Mouse (Mus musculus) forebrain, embryonic 11.5 days (tissue): ENCODE data around the gene Parp11. TPM values are rescaled to one million over a fixed set of nuclear protein-coding genes. Genes with fewer than 3 reads are reported as not detected.
"Not testable (repeated sequence)": the region's sequence is repeated elsewhere in the genome, so short reads cannot be mapped to it uniquely, and the experiment has no call there.

ENCODE experiments used
- ATAC-seq: fragments of 200-750 bp; cut with Nextera tagmentation; replicated peaks from 2 replicates; pipeline ENCODE4 v1.8.0; 2017; ENCODE audit warnings: moderate TSS enrichment; ENCODE audit not compliant: low FRiP score
- DNase-seq: peaks from one replicate; pipeline ENCODE4 v3.0.0-alpha.2; 2017; ENCODE audit warnings: low spot score
- H3K27ac ChIP-seq: fragments of 300-500 bp; sonication (generic); 2 replicates; pipeline ENCODE4 v1.5.1; 2014; ENCODE audit warnings: low read depth, low read length
- H3K27me3 ChIP-seq: fragments of 300-500 bp; sonication (generic); 2 replicates; pipeline ENCODE4 v1.6.1; 2014; ENCODE audit warnings: mild to moderate bottlenecking, low read length, mixed read lengths; ENCODE audit not compliant: control insufficient read depth, insufficient read depth
- H3K36me3 ChIP-seq: fragments of 300-500 bp; sonication (generic); 2 replicates; pipeline ENCODE4 v1.6.1; 2014; ENCODE audit warnings: mild to moderate bottlenecking, low read length, moderate library complexity, mixed read lengths; ENCODE audit not compliant: control insufficient read depth, insufficient read depth
- H3K4me1 ChIP-seq: fragments of 300-500 bp; sonication (generic); replicated peaks from 2 replicates; pipeline ENCODE4 v1.6.1; 2014; ENCODE audit warnings: low read length, mixed read lengths; ENCODE audit not compliant: control insufficient read depth, insufficient read depth
- H3K4me2 ChIP-seq: fragments of 300-500 bp; sonication (generic); 2 replicates; pipeline ENCODE4 v1.6.1; 2014; ENCODE audit warnings: low read depth, mild to moderate bottlenecking, low read length, moderate library complexity, mixed read lengths; ENCODE audit not compliant: severe bottlenecking
- H3K4me3 ChIP-seq: fragments of 300-500 bp; sonication (generic); 2 replicates; pipeline ENCODE4 v1.5.1; 2014; ENCODE audit warnings: low read depth, low read length
- H3K9ac ChIP-seq: fragments of 300-500 bp; sonication (generic); 2 replicates; pipeline ENCODE4 v1.6.1; 2014; ENCODE audit warnings: low read length
- H3K9me3 ChIP-seq: fragments of 300-500 bp; sonication (generic); 2 replicates; pipeline ENCODE4 v1.6.1; 2016; ENCODE audit warnings: low read length, mixed read lengths; ENCODE audit not compliant: control insufficient read depth
- WGBS: fragments of 180-500 bp; shearing (Covaris S2); extraction: QIAGEN DNeasy Blood & Tissue Kit; methylation state at CpG from one replicate; pipeline ENCODE4 v1.1.7; 2014; 5-methylcytosine and 5-hydroxymethylcytosine counted together
- polyA plus RNA-seq: library from polyadenylated mRNA; unstranded; fragments of >200 nt; fragmentation: Nextera tagmentation; extraction: Ambion mirVana; gene quantifications from 2 replicates; pipeline ENCODE4 v1.2.1, GENCODE M21; 2014

The Parp11 gene
- polyA plus RNA-seq, 1 experiment from 2014 or later, result 59.2 TPM

DNA sequence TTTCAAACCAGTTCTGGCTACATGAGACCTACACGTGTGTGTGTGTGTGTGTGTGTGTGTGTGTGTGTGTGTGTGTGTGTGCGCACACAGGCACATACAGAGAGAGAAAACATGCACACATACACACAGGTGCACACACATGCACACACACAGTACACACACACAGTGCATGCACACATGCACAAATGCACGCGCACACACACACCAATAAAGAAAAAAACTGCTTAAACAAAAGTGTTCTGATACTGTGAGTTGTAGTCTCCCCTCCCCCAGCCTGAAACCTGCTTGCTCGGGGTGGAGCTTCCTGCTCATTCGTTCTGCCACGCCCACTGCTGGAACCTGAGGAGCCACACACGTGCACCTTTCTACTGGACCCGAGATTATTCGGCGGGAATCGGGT is 67.1 kb downstream of the Parp11 start:
- not testable (repeated sequence) for H3K27me3 ChIP-seq, H3K4me1 ChIP-seq, H3K36me3 ChIP-seq, DNase-seq, H3K4me3 ChIP-seq, H3K27ac ChIP-seq, H3K4me2 ChIP-seq, ATAC-seq, H3K9me3 ChIP-seq, H3K9ac ChIP-seq
- 86% methylated on average over 5 of the region's 12 CpGs for WGBS

DNA sequence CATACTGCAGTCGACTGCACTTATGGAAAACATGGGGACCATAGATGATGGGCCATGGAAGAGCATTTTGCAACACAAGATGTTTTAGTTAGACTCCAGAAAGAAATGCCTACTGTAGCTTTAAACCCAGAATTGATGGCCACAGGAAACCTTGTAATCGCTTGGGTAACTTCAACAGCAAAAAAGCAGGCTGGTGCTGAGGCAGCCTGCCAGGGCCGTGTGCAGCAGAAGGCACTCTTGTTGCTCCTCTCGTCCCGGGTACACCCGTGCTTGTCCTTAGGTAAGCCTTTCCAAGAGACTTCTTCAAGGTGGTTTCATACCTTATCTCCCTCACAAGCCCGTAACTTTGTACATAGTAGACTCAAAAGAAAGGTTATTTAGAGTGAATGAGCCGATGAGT is 74.5 kb downstream of the Parp11 start:
- ATAC-seq, result no peak
- no peaks in the 10 kb centered on the region; the same call in 1 of the 2 replicates for H3K27me3 ChIP-seq
- H3K4me3 ChIP-seq, result no peak overlapping the region
- no peak overlapping the region for H3K27ac ChIP-seq
- no peaks in the 10 kb centered on the region for H3K36me3 ChIP-seq
- no peaks in the 10 kb centered on the region for H3K9me3 ChIP-seq
- no peak for DNase-seq
- 81% methylated on average over 8 of the region's 8 CpGs for WGBS
- no peak overlapping the region for H3K4me2 ChIP-seq
- no peak overlapping the region for H3K9ac ChIP-seq
- H3K4me1 ChIP-seq, result no peaks in the 10 kb centered on the region

DNA sequence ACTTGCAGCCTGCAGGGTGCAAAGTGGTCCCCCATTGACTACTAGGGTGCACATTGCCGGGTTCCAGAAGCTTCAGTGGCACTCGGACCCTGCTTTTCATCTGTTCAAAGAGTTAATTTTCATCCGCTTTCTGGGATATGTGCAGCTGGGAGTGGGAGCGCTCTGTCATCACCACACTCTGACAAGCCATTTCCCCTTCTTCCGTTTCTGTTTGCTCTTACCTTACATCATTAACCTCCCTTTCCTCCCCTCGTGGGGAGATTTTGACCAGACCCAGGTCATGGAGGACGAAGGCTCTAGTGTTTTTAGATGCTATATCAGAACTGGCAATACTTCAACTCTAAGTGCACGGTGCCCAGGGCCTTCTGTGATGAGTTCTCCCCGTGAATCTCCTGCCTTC is 75.7 kb downstream of the Parp11 start:
- DNase-seq, result no peak
- no peaks in the 10 kb centered on the region for H3K9me3 ChIP-seq
- H3K36me3 ChIP-seq, result no peaks in the 10 kb centered on the region
- 82% methylated on average over 9 of the region's 9 CpGs for WGBS
- no peaks in the 10 kb centered on the region for H3K4me1 ChIP-seq
- no peak overlapping the region for H3K4me2 ChIP-seq
- ATAC-seq, result no peak
- no peak overlapping the region for H3K9ac ChIP-seq
- no peak overlapping the region for H3K27ac ChIP-seq
- H3K4me3 ChIP-seq, result no peak overlapping the region
- H3K27me3 ChIP-seq, result no peaks in the 10 kb centered on the region; the same call in 1 of the 2 replicates

DNA sequence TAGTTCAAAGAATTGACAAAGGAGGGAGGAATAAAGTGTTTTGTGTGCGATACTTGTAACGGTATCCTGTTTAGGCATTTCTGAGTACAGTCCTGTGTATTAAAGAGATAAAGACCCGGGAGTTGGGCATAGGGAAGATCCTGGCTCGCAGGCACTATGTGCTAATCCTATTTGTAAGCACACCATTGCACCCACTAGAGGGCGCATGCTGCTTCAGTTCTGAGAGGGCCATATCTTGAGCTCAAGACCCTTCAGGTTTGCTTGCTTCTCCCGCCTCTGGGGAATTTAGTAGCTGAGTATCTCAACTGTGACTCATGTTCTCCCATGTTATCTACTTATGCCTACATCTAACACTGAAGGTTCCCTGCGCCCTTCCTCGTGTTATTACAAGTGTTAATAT is 77.8 kb downstream of the Parp11 start:
- WGBS, result 37% methylated on average over 8 of the region's 8 CpGs
- Histone ChIP-seq H3K9ac (no peak overlapping the region), H3K4me2 (no peak overlapping the region), H3K27ac (no peak overlapping the region), H3K36me3 (no peaks in the 10 kb centered on the region), H3K4me3 (no peak overlapping the region), H3K27me3 (no peaks in the 10 kb centered on the region; the same call in 1 of the 2 replicates), H3K4me1 (no peaks in the 10 kb centered on the region), H3K9me3 (no peaks in the 10 kb centered on the region)
- peak; percentile 83 for DNase-seq
- ATAC-seq, result no peak

DNA sequence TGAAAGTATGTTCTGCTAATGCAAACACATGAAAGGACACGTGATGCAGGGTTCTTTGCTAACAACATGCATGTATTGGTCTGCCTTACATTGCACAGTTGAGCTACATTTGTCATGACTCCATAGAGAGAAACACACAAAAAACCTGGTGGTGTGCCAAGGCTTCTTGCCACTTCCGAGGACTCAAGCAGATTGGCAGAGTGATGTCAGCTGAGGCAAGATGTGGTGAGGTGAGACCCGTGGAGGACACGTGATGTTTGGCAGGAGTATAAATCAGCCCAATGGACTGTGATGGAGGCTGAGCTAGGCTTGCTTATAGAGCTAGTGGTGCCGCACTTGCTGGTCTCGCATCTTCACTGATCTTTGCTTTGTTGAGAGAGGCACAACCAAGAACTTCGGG is 82.0 kb downstream of the Parp11 start:
- Histone ChIP-seq H3K36me3 (no peaks in the 10 kb centered on the region), H3K27ac (no peak overlapping the region), H3K4me3 (no peak overlapping the region), H3K4me2 (no peak overlapping the region), H3K27me3 (no peaks in the 10 kb centered on the region), H3K4me1 (no peaks in the 10 kb centered on the region), H3K9ac (no peak overlapping the region), H3K9me3 (no peaks in the 10 kb centered on the region)
- 85% methylated on average over 7 of the region's 7 CpGs for WGBS
- DNase-seq (no peak), ATAC-seq (no peak)

DNA sequence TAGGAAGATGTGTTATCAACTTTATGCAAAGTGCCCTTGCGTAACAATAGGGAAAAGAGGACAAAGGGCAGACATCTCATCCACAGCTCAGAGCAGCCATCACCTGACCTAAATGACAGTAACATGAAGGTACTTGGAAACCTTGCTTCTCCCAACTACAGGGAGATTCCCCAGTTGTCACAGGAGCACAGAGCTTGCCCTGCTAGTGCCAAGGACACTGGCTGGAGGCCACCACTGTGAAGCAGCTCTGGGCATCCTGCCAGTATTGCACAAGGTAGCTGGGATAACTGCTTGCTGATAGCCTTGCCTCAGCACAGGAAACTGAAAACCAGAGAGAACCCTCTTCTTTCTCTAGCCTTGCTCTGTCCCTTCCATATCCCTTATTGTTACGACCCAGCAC is 82.8 kb downstream of the Parp11 start:
- Histone ChIP-seq H3K9ac (no peak overlapping the region), H3K9me3 (no peaks in the 10 kb centered on the region), H3K4me1 (no peaks in the 10 kb centered on the region), H3K4me3 (no peak overlapping the region), H3K36me3 (no peaks in the 10 kb centered on the region), H3K27ac (no peak overlapping the region), H3K4me2 (no peak overlapping the region), H3K27me3 (no peaks in the 10 kb centered on the region)
- 88% methylated on average over 2 of the region's 2 CpGs for WGBS
- DNase-seq (no peak), ATAC-seq (no peak)

DNA sequence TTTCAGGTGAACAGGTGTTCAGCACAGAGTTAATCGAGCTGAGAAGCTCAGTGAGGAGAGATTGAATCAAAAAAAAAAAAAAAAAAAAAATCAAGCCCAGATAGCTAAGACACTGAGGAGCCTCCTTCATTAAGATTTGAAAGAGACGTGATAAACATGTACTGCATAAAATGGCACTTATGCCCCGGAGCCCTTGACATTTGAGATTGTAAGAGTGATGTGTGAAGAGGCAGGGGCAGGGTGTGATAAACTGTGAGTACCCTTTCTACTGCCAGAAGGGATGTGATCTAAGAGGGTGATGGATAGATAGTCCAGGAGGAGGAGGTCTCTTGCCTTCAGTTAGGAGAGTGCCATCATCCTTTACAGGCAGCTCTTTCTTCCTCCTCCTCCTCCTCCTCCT is 83.6 kb downstream of the Parp11 start:
- H3K4me1 ChIP-seq, result no peaks in the 10 kb centered on the region
- no peaks in the 10 kb centered on the region for H3K9me3 ChIP-seq
- DNase-seq (no peak), ATAC-seq (no peak)
- H3K36me3 ChIP-seq, result no peaks in the 10 kb centered on the region
- H3K9ac ChIP-seq, result no peak overlapping the region
- 80% methylated on average over 3 of the region's 3 CpGs for WGBS
- H3K27me3 ChIP-seq, result no peaks in the 10 kb centered on the region
- no peak overlapping the region for H3K4me3 ChIP-seq
- no peak overlapping the region for H3K4me2 ChIP-seq
- no peak overlapping the region for H3K27ac ChIP-seq

DNA sequence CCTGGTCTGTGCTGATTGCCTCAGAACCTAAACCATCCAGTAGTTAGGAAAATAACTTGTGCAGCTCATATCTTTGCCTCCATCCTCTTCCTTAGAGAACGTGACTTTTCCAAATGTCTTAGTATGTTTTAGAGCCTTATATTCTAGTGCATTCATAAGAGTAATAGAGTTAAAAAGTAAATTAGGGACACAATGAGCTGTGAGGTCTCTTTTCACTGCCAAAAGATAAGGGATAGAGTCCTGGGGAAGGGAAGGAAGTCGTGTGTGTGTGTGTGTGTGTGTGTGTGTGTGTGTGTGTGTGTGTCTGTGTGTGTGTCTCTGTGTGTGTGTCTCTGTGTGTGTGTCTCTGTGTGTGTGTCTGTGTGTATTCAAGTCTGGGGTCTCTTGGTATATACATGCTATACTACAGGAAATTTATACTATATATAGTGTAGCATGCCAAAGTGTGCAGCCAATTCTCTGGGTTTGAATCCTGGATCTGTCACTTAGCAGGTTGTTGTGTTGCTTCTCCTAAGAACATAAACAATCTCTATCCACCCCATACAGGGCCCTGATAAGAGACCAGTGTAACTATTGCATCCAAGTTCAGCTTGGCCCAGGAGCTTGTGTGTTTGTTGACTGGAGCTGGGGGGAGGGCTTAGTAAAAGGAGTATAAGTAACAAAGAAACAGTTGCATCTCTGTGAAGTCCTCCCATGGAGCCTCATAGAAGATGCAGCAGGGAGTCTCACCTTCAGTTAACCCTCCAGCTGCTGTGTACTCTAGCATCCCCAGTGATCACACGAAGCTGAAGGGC is 85.0 kb downstream of the Parp11 start:
- Histone ChIP-seq H3K9me3 (no peaks in the 10 kb centered on the region), H3K27ac (no peak overlapping the region), H3K4me2 (no peak overlapping the region), H3K36me3 (no peaks in the 10 kb centered on the region), H3K4me1 (no peaks in the 10 kb centered on the region), H3K4me3 (no peak overlapping the region), H3K27me3 (no peaks in the 10 kb centered on the region), H3K9ac (no peak overlapping the region)
- DNase-seq (no peak), ATAC-seq (no peak)
- 47% methylated on average over 3 of the region's 3 CpGs for WGBS

DNA sequence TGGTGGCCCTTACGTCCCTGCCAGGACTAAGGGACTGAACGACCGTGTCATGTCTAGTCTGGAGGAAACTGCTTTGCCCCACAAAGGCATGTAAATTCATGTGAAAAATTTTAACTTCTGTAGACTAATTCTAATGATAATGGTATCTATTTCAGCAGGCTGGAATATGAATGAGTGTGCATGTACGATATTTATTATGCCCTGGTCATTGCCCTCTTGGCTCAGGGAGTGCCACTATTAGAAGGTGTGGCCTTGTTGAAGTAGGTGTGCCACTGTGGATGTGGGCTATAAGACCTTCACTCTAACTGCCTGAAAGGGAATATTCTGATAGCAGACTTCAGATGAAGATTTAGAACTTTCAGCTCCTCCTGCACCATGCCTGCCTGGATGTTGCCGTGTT is 85.7 kb downstream of the Parp11 start:
- no peak overlapping the region for H3K9ac ChIP-seq
- no peak overlapping the region for H3K4me3 ChIP-seq
- H3K4me2 ChIP-seq, result no peak overlapping the region
- no peaks in the 10 kb centered on the region for H3K9me3 ChIP-seq
- H3K36me3 ChIP-seq, result no peaks in the 10 kb centered on the region
- no peaks in the 10 kb centered on the region for H3K27me3 ChIP-seq
- no peak overlapping the region for H3K27ac ChIP-seq
- no peaks in the 10 kb centered on the region for H3K4me1 ChIP-seq
- no peak for ATAC-seq
- no peak for DNase-seq
- WGBS, result 94% methylated on average over 5 of the region's 5 CpGs
